Mouse (Mus musculus): ENCODE data around the gene Fig4. TPM values are rescaled to one million over a fixed set of nuclear protein-coding genes. Genes with fewer than 3 reads are reported as not detected.

Gene Fig4
- polyA plus RNA-seq, 1 experiment from 2014 or later: 14.9 TPM

DNA sequence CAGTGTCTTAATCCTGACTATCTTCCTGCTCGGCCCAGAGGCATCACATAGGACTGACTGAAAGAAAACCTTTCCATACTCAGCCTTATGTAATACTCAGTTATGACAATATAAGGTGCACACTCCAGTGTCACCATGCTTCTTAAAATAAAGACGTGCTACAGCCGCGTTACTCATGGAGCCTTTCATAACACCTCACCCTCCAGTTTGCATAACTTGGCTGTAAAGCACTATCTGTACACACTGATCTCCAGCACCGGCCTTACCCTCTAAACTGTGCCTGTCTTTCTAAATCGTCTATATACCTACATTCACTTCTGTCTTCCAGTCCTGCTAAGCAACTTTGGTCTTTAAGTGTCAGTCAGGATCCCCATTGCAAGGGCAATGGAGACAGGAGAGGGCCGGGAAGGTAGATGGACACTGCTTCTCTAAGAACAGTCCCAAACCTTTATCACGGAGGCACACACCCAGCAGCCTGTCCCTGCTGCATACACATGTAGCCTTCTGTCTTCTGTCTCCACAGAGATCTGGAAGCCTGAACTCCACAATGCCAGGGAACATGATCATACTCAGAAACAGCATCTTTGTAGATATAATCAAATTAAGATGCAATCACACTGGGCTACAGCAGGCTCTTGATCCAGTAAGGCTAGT is 53.9 kb downstream of the Fig4 start:
- Histone ChIP-seq H3K27ac (ENCODE audit: low read length) (no peak overlapping the region), H3K4me1 (ENCODE audit: control insufficient read depth, insufficient read depth, low read length) (no peaks in the 10 kb centered on the region), H3K4me3 (replicated peaks; ENCODE audit: low read length) (no peak overlapping the region), H3K36me3 (ENCODE audit: control insufficient read depth, insufficient read depth, low read length) (no peaks in the 10 kb centered on the region), H3K9ac (ENCODE audit: low read length) (no peak overlapping the region), H3K4me2 (ENCODE audit: low read depth, low read length) (no peak overlapping the region), H3K27me3 (ENCODE audit: control insufficient read depth, insufficient read depth, low read length) (no peaks in the 10 kb centered on the region), H3K9me3 (replicated peaks; ENCODE audit: control insufficient read depth, low read length) (no peaks in the 10 kb centered on the region)
- ATAC-seq (ENCODE audit: insufficient read depth, low FRiP score): no peak
- WGBS: 85% methylated on average over 8 of the region's 8 CpGs

DNA sequence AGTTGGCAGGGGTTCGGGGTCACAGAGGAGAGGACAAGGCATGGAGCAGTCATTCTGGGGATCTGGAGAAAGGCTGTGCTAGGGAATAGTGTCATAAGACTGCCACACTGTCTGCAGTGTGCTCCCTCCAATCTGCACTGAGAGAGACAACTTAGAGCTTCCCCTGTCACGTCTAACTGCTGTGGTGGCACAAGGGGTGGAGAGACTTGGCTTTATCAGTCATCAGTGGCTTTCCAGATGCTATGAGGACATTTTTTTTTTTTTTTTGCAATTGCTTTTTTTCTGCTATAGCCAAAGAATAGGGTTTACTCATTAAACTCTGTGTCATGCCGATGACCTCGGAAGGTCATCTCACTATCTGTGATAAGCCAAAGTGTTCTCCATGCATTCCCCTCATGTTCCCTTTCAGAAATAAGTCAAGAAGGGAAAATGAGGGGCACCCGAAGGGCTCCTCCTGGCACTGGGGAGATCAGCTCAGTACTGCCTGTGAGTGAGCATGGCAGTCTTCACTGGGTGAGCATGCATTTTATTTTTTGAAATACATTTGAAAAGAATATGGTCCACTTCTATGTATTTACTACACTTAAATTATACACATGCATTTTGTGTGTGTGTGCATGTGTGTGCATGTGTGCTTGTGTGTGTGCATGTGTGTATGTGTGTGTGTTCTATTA is 55.1 kb downstream of the Fig4 start:
- Histone ChIP-seq H3K4me3 (replicated peaks; ENCODE audit: low read length) (no peak overlapping the region), H3K27me3 (ENCODE audit: control insufficient read depth, insufficient read depth, low read length) (no peaks in the 10 kb centered on the region), H3K4me2 (ENCODE audit: low read depth, low read length) (no peak overlapping the region), H3K27ac (ENCODE audit: low read length) (no peak overlapping the region), H3K9me3 (replicated peaks; ENCODE audit: control insufficient read depth, low read length) (no peaks in the 10 kb centered on the region), H3K36me3 (ENCODE audit: control insufficient read depth, insufficient read depth, low read length) (no peaks in the 10 kb centered on the region), H3K9ac (ENCODE audit: low read length) (no peak overlapping the region), H3K4me1 (ENCODE audit: control insufficient read depth, insufficient read depth, low read length) (no peaks in the 10 kb centered on the region)
- 78% methylated on average over 5 of the region's 5 CpGs for WGBS
- ATAC-seq (ENCODE audit: insufficient read depth, low FRiP score): no peak

DNA sequence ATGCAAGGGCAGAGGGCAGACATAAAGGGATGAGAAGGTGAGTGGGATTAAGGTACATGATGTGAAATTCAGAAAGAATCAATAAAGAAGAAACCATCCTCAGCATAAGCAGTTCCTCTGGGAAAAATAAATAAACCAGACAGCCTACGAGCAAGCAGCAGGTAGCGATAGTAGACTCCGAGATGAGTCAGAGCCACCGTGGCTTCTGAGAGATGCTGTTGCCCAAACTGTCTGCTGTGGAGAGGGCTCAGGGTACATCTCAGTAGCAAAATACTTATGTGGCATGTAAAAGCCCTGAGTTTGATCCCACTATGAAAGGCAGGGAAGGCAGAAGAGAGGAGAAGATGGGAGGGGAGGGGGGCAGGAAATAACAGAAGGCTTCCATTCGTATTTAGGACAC is 56.9 kb downstream of the Fig4 start:
- Histone ChIP-seq H3K27ac (ENCODE audit: low read length) (no peak overlapping the region), H3K9ac (ENCODE audit: low read length) (no peak overlapping the region), H3K4me3 (replicated peaks; ENCODE audit: low read length) (no peak overlapping the region), H3K4me2 (ENCODE audit: low read depth, low read length) (no peak overlapping the region), H3K9me3 (replicated peaks; ENCODE audit: control insufficient read depth, low read length) (no peaks in the 10 kb centered on the region), H3K27me3 (ENCODE audit: control insufficient read depth, insufficient read depth, low read length) (no peaks in the 10 kb centered on the region), H3K36me3 (ENCODE audit: control insufficient read depth, insufficient read depth, low read length) (no peaks in the 10 kb centered on the region), H3K4me1 (ENCODE audit: control insufficient read depth, insufficient read depth, low read length) (no peaks in the 10 kb centered on the region)
- no peak for ATAC-seq (ENCODE audit: insufficient read depth, low FRiP score)
- WGBS: 59% methylated on average over 5 of the region's 5 CpGs

DNA sequence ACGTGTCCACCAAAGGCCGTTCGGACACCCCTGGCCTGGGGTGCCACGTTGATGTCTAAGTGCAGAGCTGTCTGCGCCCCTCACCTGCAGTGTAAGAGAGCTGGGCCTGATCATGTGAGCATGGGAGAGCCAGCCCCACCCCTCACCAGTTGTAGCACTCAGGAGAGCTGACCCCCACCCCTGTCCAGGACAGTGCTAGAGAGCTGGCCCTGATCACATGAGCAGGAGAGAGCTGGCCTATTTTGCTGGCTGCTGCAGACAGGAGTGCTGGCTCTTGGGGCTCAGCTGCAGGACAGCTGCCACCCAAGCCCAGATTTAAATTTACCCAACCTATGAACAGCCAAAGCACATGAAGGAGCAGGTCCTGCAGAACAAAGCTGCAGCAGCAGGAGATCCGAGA is 57.6 kb downstream of the Fig4 start:
- ATAC-seq (ENCODE audit: insufficient read depth, low FRiP score): peak; percentile 25; the same call in 1 of the 2 replicates
- Histone ChIP-seq H3K9ac (ENCODE audit: low read length) (no peak overlapping the region), H3K4me1 (ENCODE audit: control insufficient read depth, insufficient read depth, low read length) (no peaks in the 10 kb centered on the region), H3K4me2 (ENCODE audit: low read depth, low read length) (no peak overlapping the region), H3K27me3 (ENCODE audit: control insufficient read depth, insufficient read depth, low read length) (no peaks in the 10 kb centered on the region), H3K36me3 (ENCODE audit: control insufficient read depth, insufficient read depth, low read length) (no peaks in the 10 kb centered on the region), H3K27ac (ENCODE audit: low read length) (no peak overlapping the region), H3K9me3 (replicated peaks; ENCODE audit: control insufficient read depth, low read length) (no peaks in the 10 kb centered on the region), H3K4me3 (replicated peaks; ENCODE audit: low read length) (no peak overlapping the region)
- 92% methylated on average over 6 of the region's 6 CpGs for WGBS

DNA sequence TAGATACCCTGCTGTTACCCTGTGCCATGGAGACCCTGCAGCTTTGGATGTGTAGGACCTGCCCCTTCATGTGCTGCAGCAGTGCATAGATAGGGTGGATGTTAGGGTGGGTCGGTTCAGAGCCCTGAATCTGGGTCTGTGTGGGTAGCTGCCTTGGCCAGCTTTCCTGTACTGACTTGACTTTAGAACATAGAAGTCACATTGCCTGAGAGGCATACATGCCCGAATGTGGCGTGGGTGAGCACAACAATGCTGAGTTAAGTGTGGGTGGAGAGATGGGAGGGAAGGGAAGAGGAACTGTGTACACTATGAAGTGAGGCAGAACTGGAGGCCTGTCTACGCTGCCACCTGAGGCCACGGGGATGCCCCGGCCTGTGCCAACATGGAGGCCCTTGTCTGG is 58.0 kb downstream of the Fig4 start:
- Histone ChIP-seq H3K27ac (ENCODE audit: low read length) (no peak overlapping the region), H3K9ac (ENCODE audit: low read length) (no peak overlapping the region), H3K4me3 (replicated peaks; ENCODE audit: low read length) (no peak overlapping the region), H3K36me3 (ENCODE audit: control insufficient read depth, insufficient read depth, low read length) (no peaks in the 10 kb centered on the region), H3K27me3 (ENCODE audit: control insufficient read depth, insufficient read depth, low read length) (no peaks in the 10 kb centered on the region), H3K9me3 (replicated peaks; ENCODE audit: control insufficient read depth, low read length) (no peaks in the 10 kb centered on the region), H3K4me1 (ENCODE audit: control insufficient read depth, insufficient read depth, low read length) (no peaks in the 10 kb centered on the region), H3K4me2 (ENCODE audit: low read depth, low read length) (no peak overlapping the region)
- ATAC-seq (ENCODE audit: insufficient read depth, low FRiP score): no peak
- WGBS: 88% methylated on average over 6 of the region's 6 CpGs

DNA sequence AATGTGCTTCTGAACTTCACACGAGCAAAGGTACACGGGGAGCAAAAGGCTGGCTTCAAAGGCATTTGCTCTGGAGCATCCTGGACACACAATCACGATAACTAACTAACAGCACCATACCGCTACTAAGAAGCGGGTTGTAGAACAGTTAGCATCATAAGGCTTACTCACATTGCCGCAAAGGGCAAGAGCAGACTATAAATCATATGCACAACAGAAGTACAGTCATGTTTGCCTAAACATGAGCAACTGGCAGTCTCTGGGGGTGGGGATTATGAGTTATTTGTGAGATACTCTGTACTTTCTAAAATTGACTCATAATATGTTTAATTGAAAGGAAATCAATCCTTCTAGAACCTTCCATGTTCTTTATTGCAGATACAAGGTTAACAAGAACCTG is 59.1 kb downstream of the Fig4 start:
- no peak overlapping the region for H3K4me3 ChIP-seq (replicated peaks; ENCODE audit: low read length)
- WGBS: 81% methylated on average over 6 of the region's 6 CpGs
- H3K36me3 ChIP-seq (ENCODE audit: control insufficient read depth, insufficient read depth, low read length): no peaks in the 10 kb centered on the region
- no peaks in the 10 kb centered on the region for H3K9me3 ChIP-seq (replicated peaks; ENCODE audit: control insufficient read depth, low read length)
- H3K4me1 ChIP-seq (ENCODE audit: control insufficient read depth, insufficient read depth, low read length): no peaks in the 10 kb centered on the region
- no peak for ATAC-seq (ENCODE audit: insufficient read depth, low FRiP score)
- no peaks in the 10 kb centered on the region for H3K27me3 ChIP-seq (ENCODE audit: control insufficient read depth, insufficient read depth, low read length)
- H3K4me2 ChIP-seq (ENCODE audit: low read depth, low read length): no peak overlapping the region
- H3K9ac ChIP-seq (ENCODE audit: low read length): no peak overlapping the region
- H3K27ac ChIP-seq (ENCODE audit: low read length): no peak overlapping the region

DNA sequence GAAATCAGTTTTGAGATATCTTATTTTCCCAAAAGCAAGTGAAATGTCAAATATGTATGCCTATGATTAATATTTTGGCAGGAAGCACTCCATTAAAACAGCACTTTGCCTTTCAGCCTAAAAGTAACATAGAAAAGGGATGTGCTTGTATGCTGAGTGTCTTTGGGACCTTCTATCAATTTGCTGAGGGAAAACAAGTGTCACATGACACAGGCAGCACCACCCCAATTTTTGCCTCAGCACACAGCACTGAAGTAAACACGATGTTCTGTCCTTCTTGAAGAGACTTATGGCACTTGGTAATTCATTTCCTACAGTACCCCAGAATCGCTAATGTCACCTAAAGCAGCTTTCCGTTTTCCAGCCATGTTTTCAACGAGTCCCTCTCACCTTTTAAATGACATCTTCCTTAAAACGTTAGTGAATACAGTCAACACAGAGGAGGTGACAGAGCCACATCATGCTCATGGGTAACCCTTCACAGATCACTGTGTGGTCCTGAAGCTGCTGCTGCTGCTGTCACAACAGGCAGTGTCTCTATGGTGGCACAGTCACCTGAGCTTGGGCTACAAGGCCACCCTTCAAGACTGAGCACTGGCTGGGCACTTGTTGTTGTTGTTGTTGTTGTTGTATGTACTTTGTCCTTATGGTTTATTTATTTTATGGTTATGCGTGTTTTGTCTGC is 61.4 kb downstream of the Fig4 start:
- Histone ChIP-seq H3K36me3 (ENCODE audit: control insufficient read depth, insufficient read depth, low read length) (no peaks in the 10 kb centered on the region), H3K27ac (ENCODE audit: low read length) (no peak overlapping the region), H3K4me2 (ENCODE audit: low read depth, low read length) (no peak overlapping the region), H3K9ac (ENCODE audit: low read length) (no peak overlapping the region), H3K27me3 (ENCODE audit: control insufficient read depth, insufficient read depth, low read length) (no peaks in the 10 kb centered on the region), H3K4me1 (ENCODE audit: control insufficient read depth, insufficient read depth, low read length) (no peaks in the 10 kb centered on the region), H3K4me3 (replicated peaks; ENCODE audit: low read length) (no peak overlapping the region), H3K9me3 (replicated peaks; ENCODE audit: control insufficient read depth, low read length) (no peaks in the 10 kb centered on the region)
- ATAC-seq (ENCODE audit: insufficient read depth, low FRiP score): no peak
- 72% methylated on average over 6 of the region's 6 CpGs for WGBS

DNA sequence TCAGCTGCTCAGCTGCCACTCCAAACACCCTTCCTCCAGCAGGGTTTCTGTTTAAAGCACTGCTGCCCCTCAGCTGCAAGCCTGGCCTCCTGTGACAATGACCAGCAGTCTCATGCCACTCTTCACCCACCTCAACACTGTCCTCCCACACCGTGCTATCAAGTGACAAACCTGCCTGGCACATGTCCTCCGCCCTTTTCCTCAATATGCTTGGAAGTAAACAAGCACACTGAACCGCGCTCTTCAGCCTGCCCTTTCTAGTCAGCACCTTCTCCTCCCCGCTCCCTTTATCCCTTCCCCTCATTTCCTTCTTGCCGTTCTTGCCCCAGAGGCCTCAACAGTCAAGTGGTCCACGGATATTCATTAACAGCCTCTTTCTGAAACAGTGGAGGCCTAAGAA is 62.0 kb downstream of the Fig4 start:
- no peak overlapping the region for H3K9ac ChIP-seq (ENCODE audit: low read length)
- H3K9me3 ChIP-seq (replicated peaks; ENCODE audit: control insufficient read depth, low read length): no peaks in the 10 kb centered on the region
- 38% methylated on average over 7 of the region's 7 CpGs for WGBS
- no peaks in the 10 kb centered on the region for H3K4me1 ChIP-seq (ENCODE audit: control insufficient read depth, insufficient read depth, low read length)
- H3K27ac ChIP-seq (ENCODE audit: low read length): no peak overlapping the region
- no peak overlapping the region for H3K4me2 ChIP-seq (ENCODE audit: low read depth, low read length)
- no peaks in the 10 kb centered on the region for H3K36me3 ChIP-seq (ENCODE audit: control insufficient read depth, insufficient read depth, low read length)
- no peak overlapping the region for H3K4me3 ChIP-seq (replicated peaks; ENCODE audit: low read length)
- no peaks in the 10 kb centered on the region for H3K27me3 ChIP-seq (ENCODE audit: control insufficient read depth, insufficient read depth, low read length)
- ATAC-seq (ENCODE audit: insufficient read depth, low FRiP score): no peak

DNA sequence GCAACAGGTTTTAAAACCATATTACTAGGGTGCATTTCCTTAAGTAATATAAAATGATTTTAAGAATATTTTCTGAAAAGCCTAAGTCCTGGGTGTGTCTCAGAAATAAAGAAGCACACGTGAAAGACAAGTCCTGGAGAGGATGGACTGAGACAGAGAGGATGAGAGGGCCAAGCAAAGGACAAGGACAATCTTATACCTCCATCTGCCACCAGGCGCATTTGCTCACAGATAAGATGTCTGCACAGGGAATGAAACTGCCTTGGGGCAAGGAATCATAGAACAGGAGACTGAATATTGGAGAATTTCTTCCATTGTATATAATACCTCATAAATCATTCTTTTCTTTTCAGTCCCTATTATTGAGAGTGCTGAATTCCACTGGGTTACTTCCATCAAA is 67.0 kb downstream of the Fig4 start:
- Histone ChIP-seq H3K4me1 (ENCODE audit: control insufficient read depth, insufficient read depth, low read length) (no peaks in the 10 kb centered on the region), H3K9ac (ENCODE audit: low read length) (no peak overlapping the region), H3K4me2 (ENCODE audit: low read depth, low read length) (no peak overlapping the region), H3K36me3 (ENCODE audit: control insufficient read depth, insufficient read depth, low read length) (no peaks in the 10 kb centered on the region), H3K9me3 (replicated peaks; ENCODE audit: control insufficient read depth, low read length) (no peaks in the 10 kb centered on the region), H3K4me3 (replicated peaks; ENCODE audit: low read length) (no peak overlapping the region), H3K27me3 (ENCODE audit: control insufficient read depth, insufficient read depth, low read length) (no peaks in the 10 kb centered on the region), H3K27ac (ENCODE audit: low read length) (no peak overlapping the region)
- WGBS: 82% methylated on average over 2 of the region's 2 CpGs
- ATAC-seq (ENCODE audit: insufficient read depth, low FRiP score): no peak
